Mouse (Mus musculus): ENCODE results near the gene Mpp6. TPM values are rescaled to one million over a fixed set of nuclear protein-coding genes. Genes with fewer than 3 reads are reported as not detected.

Mpp6 gene
- polyA plus RNA-seq, 1 experiment from 2014 or later, result 82.8 TPM

DNA sequence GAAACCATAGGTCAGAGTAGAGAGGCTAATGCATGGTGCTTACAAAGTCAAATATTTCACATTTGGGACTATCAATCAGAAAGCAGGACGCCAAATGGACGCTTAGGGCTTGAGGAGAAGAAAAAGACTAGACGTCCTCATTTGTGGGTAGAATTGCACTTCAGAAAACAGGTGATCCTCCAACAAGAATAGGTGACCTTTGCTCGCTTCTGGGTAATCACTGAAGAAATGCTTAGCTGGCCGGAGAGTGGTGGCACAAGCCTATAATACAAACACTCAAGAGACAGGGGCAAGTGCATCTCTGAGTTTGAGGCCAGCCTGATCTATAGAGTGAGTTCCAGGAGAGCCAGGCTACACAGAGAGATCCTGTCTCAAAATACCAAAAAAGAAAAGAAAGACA is 83.8 kb downstream of the Mpp6 start:
- H3K4me3 ChIP-seq (ENCODE audit: low read depth, low read length), result no peak overlapping the region
- H3K4me1 ChIP-seq (ENCODE audit: control insufficient read depth, insufficient read depth, low read length), result no peaks in the 10 kb centered on the region
- WGBS, result 87% methylated on average over 5 of the region's 5 CpGs
- H3K4me2 ChIP-seq (ENCODE audit: low read depth, severe bottlenecking), result no peak overlapping the region
- no peak for ATAC-seq (ENCODE audit: insufficient number of reproducible peaks, low FRiP score, low TSS enrichment, low read depth)
- no peak for DNase-seq (ENCODE audit: low spot score)
- H3K36me3 ChIP-seq (ENCODE audit: control insufficient read depth, insufficient read depth, low read length), result peaks cover 2% of the 10 kb centered on the region; the same call in 1 of the 2 replicates
- no peak overlapping the region for H3K9ac ChIP-seq (ENCODE audit: low read length)
- H3K27me3 ChIP-seq (ENCODE audit: control insufficient read depth, insufficient read depth, low read length), result no peaks in the 10 kb centered on the region
- no peaks in the 10 kb centered on the region for H3K9me3 ChIP-seq (ENCODE audit: control insufficient read depth, low read length)
- no peak overlapping the region for H3K27ac ChIP-seq (replicated peaks; ENCODE audit: low read depth, low read length)

DNA sequence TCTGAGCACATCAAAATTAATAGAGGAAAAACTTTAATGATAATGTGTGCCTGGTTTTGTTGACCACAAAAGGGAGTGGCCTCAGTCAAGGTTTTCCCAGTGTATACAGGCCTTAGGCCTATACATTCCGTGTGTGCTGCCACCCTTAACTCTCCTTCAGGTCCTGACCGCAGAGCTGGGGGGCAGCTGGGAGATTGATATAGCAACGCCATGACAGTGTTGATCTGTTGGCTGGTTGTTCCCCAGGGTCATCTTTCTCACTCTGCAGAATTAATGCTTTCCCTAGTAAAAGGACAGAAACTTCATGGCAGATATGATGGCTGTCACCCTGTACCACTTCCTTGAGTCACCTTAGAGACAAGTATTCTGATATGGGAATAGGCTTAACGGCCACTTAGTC is 94.3 kb downstream of the Mpp6 start:
- 86% methylated on average over 4 of the region's 4 CpGs for WGBS
- Histone ChIP-seq H3K4me2 (ENCODE audit: low read depth, severe bottlenecking) (no peak overlapping the region), H3K4me3 (ENCODE audit: low read depth, low read length) (no peak overlapping the region), H3K27me3 (ENCODE audit: control insufficient read depth, insufficient read depth, low read length) (no peaks in the 10 kb centered on the region), H3K36me3 (ENCODE audit: control insufficient read depth, insufficient read depth, low read length) (no peaks in the 10 kb centered on the region; the same call in 1 of the 2 replicates), H3K9me3 (ENCODE audit: control insufficient read depth, low read length) (no peaks in the 10 kb centered on the region), H3K4me1 (ENCODE audit: control insufficient read depth, insufficient read depth, low read length) (no peaks in the 10 kb centered on the region), H3K9ac (ENCODE audit: low read length) (no peak overlapping the region), H3K27ac (replicated peaks; ENCODE audit: low read depth, low read length) (no peak overlapping the region)
- ATAC-seq (ENCODE audit: insufficient number of reproducible peaks, low FRiP score, low TSS enrichment, low read depth), result no peak
- DNase-seq (ENCODE audit: low spot score), result no peak

DNA sequence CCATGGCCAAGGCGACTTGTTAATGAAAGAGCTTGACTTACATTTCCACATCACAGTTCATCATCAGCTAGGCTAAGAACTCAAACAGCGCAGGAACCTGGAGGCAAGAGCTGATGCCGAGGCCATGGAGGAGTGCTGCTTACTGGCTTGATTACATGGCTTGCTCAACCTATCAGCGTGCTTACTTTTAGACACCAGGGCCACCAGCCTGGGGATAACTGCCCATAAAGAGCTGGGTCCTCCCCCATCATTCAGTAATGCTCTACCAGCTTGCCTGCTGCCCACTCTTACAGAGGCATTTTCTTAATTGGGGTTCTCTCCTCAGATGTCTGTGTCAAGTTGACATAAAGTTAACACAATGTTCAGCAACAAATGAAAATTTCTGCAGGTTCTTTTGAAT is 95.1 kb downstream of the Mpp6 start:
- Histone ChIP-seq H3K36me3 (ENCODE audit: control insufficient read depth, insufficient read depth, low read length) (no peaks in the 10 kb centered on the region; the same call in 1 of the 2 replicates), H3K4me3 (ENCODE audit: low read depth, low read length) (no peak overlapping the region), H3K27ac (replicated peaks; ENCODE audit: low read depth, low read length) (no peak overlapping the region), H3K27me3 (ENCODE audit: control insufficient read depth, insufficient read depth, low read length) (no peaks in the 10 kb centered on the region), H3K9me3 (ENCODE audit: control insufficient read depth, low read length) (no peaks in the 10 kb centered on the region), H3K4me2 (ENCODE audit: low read depth, severe bottlenecking) (no peak overlapping the region), H3K4me1 (ENCODE audit: control insufficient read depth, insufficient read depth, low read length) (no peaks in the 10 kb centered on the region), H3K9ac (ENCODE audit: low read length) (no peak overlapping the region)
- no peak for DNase-seq (ENCODE audit: low spot score)
- 86% methylated on average over 4 of the region's 4 CpGs for WGBS
- ATAC-seq (ENCODE audit: insufficient number of reproducible peaks, low FRiP score, low TSS enrichment, low read depth), result no peak

DNA sequence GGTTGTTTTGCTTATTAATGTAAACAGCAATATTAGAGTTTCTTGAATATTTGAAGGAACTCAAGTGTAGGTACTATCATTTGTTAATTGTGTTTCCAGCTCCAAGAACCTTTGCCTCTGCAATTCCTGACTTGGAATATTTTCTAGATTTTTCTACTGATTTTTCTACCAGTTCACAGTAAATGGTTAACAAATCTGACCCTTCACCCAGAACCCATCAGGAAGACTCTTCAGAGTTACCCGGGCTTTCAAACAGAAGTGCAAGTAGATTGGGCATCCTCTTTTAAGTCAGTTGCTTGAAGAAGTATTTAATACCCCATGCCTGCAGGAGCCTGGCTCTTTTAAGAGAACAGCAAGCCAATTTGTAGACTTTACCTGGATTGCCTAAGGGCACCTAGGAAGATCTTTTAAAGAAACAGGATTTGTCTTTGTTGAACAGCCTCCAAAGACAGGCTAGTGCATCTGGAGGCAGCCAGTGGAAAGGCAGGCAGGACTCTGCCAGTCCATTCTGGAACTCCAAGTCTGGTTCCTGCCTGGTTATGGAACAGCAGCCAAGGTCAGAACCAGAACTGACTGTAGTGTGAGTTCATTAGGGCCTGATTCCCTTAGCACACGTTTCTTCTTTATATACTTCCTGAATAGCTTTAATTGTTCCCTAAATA is 104.8 kb downstream of the Mpp6 start:
- Histone ChIP-seq H3K9me3 (ENCODE audit: control insufficient read depth, low read length) (no peaks in the 10 kb centered on the region), H3K27ac (replicated peaks; ENCODE audit: low read depth, low read length) (no peak overlapping the region), H3K27me3 (ENCODE audit: control insufficient read depth, insufficient read depth, low read length) (no peaks in the 10 kb centered on the region), H3K4me2 (ENCODE audit: low read depth, severe bottlenecking) (no peak overlapping the region), H3K4me1 (ENCODE audit: control insufficient read depth, insufficient read depth, low read length) (peaks cover 3% of the 10 kb centered on the region; the same call in 1 of the 2 replicates), H3K9ac (ENCODE audit: low read length) (no peak overlapping the region), H3K36me3 (ENCODE audit: control insufficient read depth, insufficient read depth, low read length) (no peaks in the 10 kb centered on the region), H3K4me3 (ENCODE audit: low read depth, low read length) (no peak overlapping the region)
- DNase-seq (ENCODE audit: low spot score), result no peak
- ATAC-seq (ENCODE audit: insufficient number of reproducible peaks, low FRiP score, low TSS enrichment, low read depth), result no peak
- 75% methylated on average over 2 of the region's 2 CpGs for WGBS

DNA sequence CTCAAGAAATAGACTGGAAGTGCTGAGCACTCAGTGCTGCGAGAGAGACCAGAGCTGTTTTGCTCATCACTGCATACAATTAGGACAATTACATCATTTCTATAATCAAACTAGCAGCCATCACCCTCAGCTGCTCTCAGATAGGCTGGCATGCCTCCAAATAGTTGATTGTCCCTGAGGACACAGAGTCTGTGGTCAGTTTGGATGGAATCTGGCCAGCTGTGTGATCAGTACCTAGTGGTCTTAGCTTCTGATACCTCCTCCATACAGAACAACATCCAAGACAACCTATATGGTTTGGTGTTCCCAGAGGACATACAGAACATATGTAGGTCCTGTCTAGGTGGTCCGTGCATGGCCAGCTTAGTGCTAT is 105.3 kb downstream of the Mpp6 start:
- 85% methylated on average over 2 of the region's 2 CpGs for WGBS

DNA sequence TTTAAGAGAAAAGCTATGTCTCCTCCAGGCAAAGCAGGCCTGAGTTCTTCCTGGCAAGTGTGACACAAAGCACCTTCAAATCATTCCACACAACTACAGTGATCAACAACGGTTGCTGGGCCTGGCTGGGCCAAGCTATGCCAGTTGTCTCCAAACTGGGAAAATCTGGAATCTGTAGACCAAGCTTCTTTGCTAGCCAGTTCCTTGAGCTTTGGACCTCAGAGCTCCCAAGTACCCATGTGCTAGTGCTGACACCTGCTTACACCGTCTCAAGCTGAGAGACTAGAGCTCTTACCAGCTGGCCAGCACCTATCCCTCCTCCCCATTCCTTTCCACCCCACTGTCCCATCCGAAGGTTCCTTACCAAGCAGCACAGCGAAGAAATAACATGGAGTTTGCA is 105.9 kb downstream of the Mpp6 start:
- WGBS, result 88% methylated on average over 4 of the region's 4 CpGs
- no peak overlapping the region for H3K27ac ChIP-seq (replicated peaks; ENCODE audit: low read depth, low read length)

More for the DNA sequence above, 105.3 kb downstream of the Mpp6 start:
- H3K27me3 ChIP-seq (ENCODE audit: control insufficient read depth, insufficient read depth, low read length), result no peaks in the 10 kb centered on the region
- no peak overlapping the region for H3K4me3 ChIP-seq (ENCODE audit: low read depth, low read length)
- ATAC-seq (ENCODE audit: insufficient number of reproducible peaks, low FRiP score, low TSS enrichment, low read depth), result no peak
- no peak overlapping the region for H3K4me2 ChIP-seq (ENCODE audit: low read depth, severe bottlenecking)
- DNase-seq (ENCODE audit: low spot score), result no peak
- H3K9me3 ChIP-seq (ENCODE audit: control insufficient read depth, low read length), result no peaks in the 10 kb centered on the region
- H3K4me1 ChIP-seq (ENCODE audit: control insufficient read depth, insufficient read depth, low read length), result peaks cover 3% of the 10 kb centered on the region; the same call in 1 of the 2 replicates
- H3K27ac ChIP-seq (replicated peaks; ENCODE audit: low read depth, low read length), result no peak overlapping the region
- no peaks in the 10 kb centered on the region for H3K36me3 ChIP-seq (ENCODE audit: control insufficient read depth, insufficient read depth, low read length)
- no peak overlapping the region for H3K9ac ChIP-seq (ENCODE audit: low read length)

DNA sequence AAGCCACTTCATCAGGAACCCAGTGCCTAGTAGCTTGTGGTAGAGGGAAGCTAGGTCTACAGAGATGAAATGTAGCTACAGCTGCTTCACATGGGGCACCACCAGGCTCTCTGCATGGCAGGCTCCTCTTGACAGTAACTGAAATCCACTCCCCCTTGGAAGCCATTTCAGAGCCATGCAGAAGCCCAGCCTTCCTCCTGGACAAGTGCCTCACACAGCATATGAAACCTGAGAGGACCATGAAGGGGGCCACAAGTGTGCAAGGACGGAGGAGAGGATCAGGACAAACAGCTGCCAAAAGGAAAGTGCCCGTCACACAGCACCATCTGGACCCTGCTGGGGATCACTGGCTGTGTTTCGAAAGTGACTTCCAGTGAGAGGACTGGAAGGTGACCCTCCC is 108.6 kb downstream of the Mpp6 start:
- DNase-seq (ENCODE audit: low spot score) (no peak), ATAC-seq (ENCODE audit: insufficient number of reproducible peaks, low FRiP score, low TSS enrichment, low read depth) (no peak)
- Histone ChIP-seq H3K4me3 (ENCODE audit: low read depth, low read length) (no peak overlapping the region), H3K4me1 (ENCODE audit: control insufficient read depth, insufficient read depth, low read length) (peaks cover 3% of the 10 kb centered on the region; the same call in 1 of the 2 replicates), H3K9me3 (ENCODE audit: control insufficient read depth, low read length) (no peaks in the 10 kb centered on the region), H3K36me3 (ENCODE audit: control insufficient read depth, insufficient read depth, low read length) (no peaks in the 10 kb centered on the region), H3K4me2 (ENCODE audit: low read depth, severe bottlenecking) (no peak overlapping the region), H3K27ac (replicated peaks; ENCODE audit: low read depth, low read length) (no peak overlapping the region), H3K9ac (ENCODE audit: low read length) (no peak overlapping the region), H3K27me3 (ENCODE audit: control insufficient read depth, insufficient read depth, low read length) (no peaks in the 10 kb centered on the region)
- WGBS, result 50% methylated on average over 3 of the region's 3 CpGs

More for the DNA sequence above, 105.9 kb downstream of the Mpp6 start:
- no peak overlapping the region for H3K4me2 ChIP-seq (ENCODE audit: low read depth, severe bottlenecking)
- peaks cover 3% of the 10 kb centered on the region; the same call in 1 of the 2 replicates for H3K4me1 ChIP-seq (ENCODE audit: control insufficient read depth, insufficient read depth, low read length)
- H3K27me3 ChIP-seq (ENCODE audit: control insufficient read depth, insufficient read depth, low read length), result no peaks in the 10 kb centered on the region
- DNase-seq (ENCODE audit: low spot score), result no peak
- no peak overlapping the region for H3K9ac ChIP-seq (ENCODE audit: low read length)
- no peak for ATAC-seq (ENCODE audit: insufficient number of reproducible peaks, low FRiP score, low TSS enrichment, low read depth)
- H3K36me3 ChIP-seq (ENCODE audit: control insufficient read depth, insufficient read depth, low read length), result no peaks in the 10 kb centered on the region
- H3K4me3 ChIP-seq (ENCODE audit: low read depth, low read length), result no peak overlapping the region
- H3K9me3 ChIP-seq (ENCODE audit: control insufficient read depth, low read length), result no peaks in the 10 kb centered on the region

DNA sequence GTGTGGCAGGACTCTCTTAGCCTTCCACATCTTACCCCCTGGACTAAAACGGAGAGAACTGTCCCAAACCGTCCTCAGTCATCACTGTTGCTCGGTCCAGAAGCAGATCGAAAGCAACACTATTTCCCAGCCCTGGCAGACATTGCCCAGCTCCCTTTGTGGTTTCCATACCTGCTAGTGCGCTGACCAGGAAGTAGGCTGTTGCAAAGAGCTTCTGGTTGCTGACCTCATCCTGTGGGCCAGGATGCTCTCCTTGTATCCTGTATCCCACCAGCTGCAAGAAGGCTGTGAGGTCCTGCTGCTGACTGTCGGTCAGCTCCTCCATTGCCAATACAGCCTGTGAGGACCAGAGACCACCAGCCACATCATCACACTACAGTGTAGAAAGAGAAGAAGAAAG is 109.0 kb downstream of the Mpp6 start:
- H3K4me3 ChIP-seq (ENCODE audit: low read depth, low read length), result no peak overlapping the region
- ATAC-seq (ENCODE audit: insufficient number of reproducible peaks, low FRiP score, low TSS enrichment, low read depth) (no peak), DNase-seq (ENCODE audit: low spot score) (no peak)
- no peaks in the 10 kb centered on the region for H3K27me3 ChIP-seq (ENCODE audit: control insufficient read depth, insufficient read depth, low read length)
- no peak overlapping the region for H3K4me2 ChIP-seq (ENCODE audit: low read depth, severe bottlenecking)
- H3K9me3 ChIP-seq (ENCODE audit: control insufficient read depth, low read length), result no peaks in the 10 kb centered on the region
- no peak overlapping the region for H3K27ac ChIP-seq (replicated peaks; ENCODE audit: low read depth, low read length)
- WGBS, result 87% methylated on average over 6 of the region's 6 CpGs
- no peaks in the 10 kb centered on the region for H3K36me3 ChIP-seq (ENCODE audit: control insufficient read depth, insufficient read depth, low read length)
- H3K4me1 ChIP-seq (ENCODE audit: control insufficient read depth, insufficient read depth, low read length), result peaks cover 3% of the 10 kb centered on the region; the same call in 1 of the 2 replicates
- no peak overlapping the region for H3K9ac ChIP-seq (ENCODE audit: low read length)

DNA sequence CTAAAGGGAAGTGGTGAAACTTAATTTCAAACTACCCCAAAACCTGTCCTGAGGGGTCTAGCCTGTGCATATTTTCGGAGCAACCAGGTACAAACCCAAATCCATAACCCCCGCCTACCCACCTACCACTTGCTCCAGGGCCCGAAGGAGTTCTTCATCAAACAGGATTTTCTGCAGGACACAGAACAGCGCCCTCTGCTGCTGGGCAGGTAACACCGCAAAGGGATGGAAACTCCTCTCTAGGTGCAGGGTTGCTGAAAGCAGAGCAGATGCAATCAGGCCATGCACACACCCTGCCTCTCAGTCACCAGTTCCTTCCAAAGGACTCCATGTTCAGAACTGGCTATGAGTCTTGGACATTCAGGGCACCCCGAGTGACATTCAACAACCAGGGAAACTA is 110.8 kb downstream of the Mpp6 start:
- H3K9ac ChIP-seq (ENCODE audit: low read length), result no peak overlapping the region
- peaks cover 3% of the 10 kb centered on the region; the same call in 1 of the 2 replicates for H3K4me1 ChIP-seq (ENCODE audit: control insufficient read depth, insufficient read depth, low read length)
- DNase-seq (ENCODE audit: low spot score) (peak; percentile 51), ATAC-seq (ENCODE audit: insufficient number of reproducible peaks, low FRiP score, low TSS enrichment, low read depth) (no peak)
- H3K4me2 ChIP-seq (ENCODE audit: low read depth, severe bottlenecking), result no peak overlapping the region
- H3K27me3 ChIP-seq (ENCODE audit: control insufficient read depth, insufficient read depth, low read length), result no peaks in the 10 kb centered on the region
- H3K4me3 ChIP-seq (ENCODE audit: low read depth, low read length), result no peak overlapping the region
- WGBS, result 58% methylated on average over 6 of the region's 6 CpGs
- H3K27ac ChIP-seq (replicated peaks; ENCODE audit: low read depth, low read length), result no peak overlapping the region
- no peaks in the 10 kb centered on the region for H3K9me3 ChIP-seq (ENCODE audit: control insufficient read depth, low read length)
- H3K36me3 ChIP-seq (ENCODE audit: control insufficient read depth, insufficient read depth, low read length), result no peaks in the 10 kb centered on the region

Data from limb, embryonic 11.5 days (tissue).